Mouse (Mus musculus) heart, adult 18-20 months (tissue): Measurements from ENCODE around the gene Rnase9. TPM values are rescaled to one million over a fixed set of nuclear protein-coding genes. Genes with fewer than 3 reads are reported as not detected.
"Not testable (repeated sequence)": the region's sequence is repeated elsewhere in the genome, so short reads cannot be mapped to it uniquely, and the experiment has no call there.

ENCODE experiments used
- DNase-seq, 2 experiments: peaks; one replicate each; pipeline ENCODE4 v3.0.0; 2021 to 2022; ENCODE audit warnings: mixed read lengths in 1 of 2
- total RNA-seq, 2 experiments: library from RNA; stranded (reverse); gene quantifications; 2 replicates each; pipeline ENCODE4 v1.2.3; 2021

Gene Rnase9
- total RNA-seq, 2 experiments from 2014 or later, result not detected

DNA sequence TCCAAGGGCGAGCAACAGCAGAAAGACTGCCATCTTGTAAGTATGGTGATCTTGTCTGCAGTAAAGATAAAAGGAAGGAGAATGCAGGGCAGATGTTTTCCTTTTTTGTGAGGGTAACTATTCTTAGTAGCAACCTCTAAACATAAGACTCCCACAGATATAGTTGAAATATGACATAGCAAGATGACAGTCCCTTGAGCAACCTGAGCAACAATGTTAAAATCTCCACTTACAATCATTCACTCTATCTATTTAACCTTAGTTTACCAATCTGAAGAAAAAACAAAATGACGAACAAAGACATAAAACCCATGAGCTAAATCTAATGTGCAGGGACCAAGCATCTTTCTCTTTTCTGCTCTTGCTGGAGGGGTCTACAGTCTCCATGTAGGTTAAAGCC is 8.4 kb upstream of the Rnase9 start, which contains the start of gene Rnase11:
Gene Rnase11, minus strand, starts transcription at position 101 of the 400 bp plus-strand sequence.
- no peak for DNase-seq

DNA sequence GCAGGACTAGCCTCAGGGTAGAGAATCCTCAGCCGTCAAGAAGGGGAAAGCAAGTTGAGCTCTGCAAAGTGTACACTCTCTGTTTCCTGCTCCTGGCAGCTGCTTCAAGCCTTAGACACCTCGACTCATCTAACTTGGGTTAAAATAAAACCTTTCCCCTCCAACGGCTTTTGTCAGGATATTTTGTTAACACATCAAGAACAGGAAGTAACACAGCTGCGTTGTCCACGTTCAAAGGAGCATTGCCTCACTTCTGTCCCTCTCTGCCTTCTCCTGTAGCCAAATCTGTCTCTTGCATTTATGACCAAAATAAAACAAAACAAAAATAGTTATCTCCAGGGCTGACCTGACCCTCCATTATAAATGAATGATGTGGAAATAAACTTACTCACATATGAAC is 6.2 kb upstream of the Rnase9 start:
- DNase-seq, result no peak

DNA sequence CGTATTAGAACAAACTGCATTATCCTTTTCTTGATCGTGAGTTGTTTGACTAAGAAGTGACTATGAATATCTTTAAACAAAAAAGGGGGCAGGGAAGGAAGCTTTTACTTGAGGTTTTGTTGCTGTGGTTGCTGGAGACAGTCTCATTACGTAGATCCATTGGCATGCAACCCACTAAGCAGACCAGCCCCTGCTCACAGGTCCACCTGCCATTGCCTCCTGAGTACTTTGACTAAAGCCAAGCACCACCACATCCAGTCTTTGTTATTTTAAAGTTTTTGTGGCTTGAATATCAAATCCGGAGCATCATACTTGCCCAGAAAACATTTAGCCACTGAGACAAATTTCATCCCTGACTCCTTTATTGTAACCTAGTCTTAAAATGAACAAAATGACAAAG is 5.5 kb downstream of the Rnase9 start:
- DNase-seq, result no peak

DNA sequence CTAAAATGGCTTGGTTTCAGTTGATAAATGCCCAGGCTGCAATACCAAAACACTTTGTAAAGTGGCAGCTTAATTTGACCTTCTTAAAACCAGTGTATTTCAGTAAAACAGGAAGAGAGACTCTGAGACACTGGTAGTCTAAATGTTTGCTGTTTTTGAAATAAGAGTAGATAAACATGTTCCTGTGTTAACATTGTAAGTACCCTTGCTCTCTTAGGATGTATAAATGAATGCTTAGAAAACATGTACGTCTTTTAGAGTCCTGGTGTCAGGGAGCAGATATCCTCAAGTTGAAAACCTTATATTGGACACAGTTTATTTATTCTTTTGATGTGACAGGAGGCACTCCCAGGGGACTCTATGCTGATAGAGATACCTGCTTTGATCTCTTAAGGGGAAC is 6.5 kb downstream of the Rnase9 start:
- no peak for DNase-seq

DNA sequence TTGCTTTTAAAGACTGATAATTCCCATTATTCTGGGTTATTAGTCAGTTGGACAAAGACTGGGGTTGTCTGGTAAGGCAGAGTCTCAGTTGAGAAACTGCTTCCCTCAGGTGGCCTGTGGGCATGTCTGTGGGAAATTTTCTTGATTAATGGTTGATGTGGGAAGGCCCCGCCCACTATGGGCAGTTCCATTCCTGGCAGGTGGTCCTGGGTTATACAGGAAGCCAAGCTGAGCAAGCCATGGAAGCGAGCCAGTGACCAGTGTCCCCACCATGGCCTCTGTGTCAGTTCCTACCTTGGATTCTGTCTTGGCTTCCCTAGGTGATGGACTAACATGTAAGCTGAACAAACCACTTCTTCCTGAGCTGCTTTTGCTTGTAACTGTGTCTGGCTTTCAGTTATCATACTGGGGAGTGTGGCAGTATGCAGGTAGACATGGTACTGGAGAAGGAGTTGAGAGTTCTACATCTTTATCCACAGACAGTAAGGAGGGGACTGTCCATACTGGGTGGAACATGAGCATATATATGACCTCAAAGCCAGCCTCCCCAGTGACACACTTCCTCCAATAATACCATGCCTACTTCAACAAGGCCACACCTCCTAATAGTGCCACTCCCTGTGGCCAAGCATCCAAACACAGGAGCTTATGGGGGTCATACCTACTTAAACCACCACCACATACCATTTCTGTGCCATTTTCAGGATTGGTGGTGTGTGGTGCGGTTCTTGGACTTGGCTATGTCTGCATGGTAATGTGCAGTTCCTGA is 14.1 kb downstream of the Rnase9 start:
- no peak for DNase-seq

DNA sequence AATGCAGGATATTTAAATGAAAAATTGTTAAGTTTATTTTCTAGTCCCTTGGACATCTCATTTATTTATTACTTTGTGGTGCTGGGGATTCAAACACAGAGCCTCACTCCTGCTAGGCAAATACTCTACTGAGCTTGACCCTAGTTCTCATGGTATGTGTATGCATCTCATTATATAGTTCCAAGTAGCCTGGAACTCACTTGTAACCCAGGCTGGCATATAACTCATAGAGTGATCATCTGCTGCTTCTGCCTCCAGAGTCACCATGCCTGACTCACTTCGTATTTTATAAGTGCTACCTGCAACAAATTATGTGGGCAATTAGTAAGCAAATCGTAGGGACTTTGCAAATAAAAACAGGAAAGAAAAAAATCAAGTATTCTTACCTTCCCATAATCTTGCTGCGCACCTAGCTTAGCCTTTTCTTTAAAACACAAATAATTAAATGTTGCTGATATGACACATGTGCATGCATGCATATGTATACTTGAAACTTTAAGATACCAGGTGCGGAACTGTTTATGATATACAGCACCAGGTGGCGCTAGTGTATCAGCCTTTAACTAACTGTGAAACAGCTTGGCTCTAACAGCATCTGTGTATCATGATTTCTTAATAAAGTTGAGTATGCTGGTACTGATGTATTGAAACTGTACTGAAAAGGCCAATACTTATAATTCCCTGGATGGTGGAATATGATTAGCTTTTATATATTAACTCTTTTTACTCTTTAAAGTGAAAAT is 15.1 kb downstream of the Rnase9 start:
- peak; percentile 76 to 79 for DNase-seq

DNA sequence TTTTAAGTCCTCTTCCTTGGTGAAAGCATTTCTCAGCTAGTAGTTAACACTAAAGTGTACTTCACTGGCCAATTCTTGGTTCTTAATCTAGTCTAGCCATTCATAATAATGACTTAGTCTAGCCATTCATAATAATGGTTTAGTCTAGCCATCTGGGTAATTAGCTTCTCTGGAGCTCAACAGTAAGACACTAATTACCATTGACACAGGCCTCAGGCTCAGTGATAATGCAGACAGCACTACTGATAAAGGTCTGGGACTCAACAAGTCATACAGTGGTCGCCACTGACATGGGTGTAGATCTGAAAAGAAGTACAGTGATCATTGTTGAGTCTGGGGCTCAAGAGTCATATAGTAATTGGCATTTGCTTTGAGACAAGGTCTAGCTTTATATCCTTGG is 16.8 kb downstream of the Rnase9 start:
- no peak for DNase-seq

DNA sequence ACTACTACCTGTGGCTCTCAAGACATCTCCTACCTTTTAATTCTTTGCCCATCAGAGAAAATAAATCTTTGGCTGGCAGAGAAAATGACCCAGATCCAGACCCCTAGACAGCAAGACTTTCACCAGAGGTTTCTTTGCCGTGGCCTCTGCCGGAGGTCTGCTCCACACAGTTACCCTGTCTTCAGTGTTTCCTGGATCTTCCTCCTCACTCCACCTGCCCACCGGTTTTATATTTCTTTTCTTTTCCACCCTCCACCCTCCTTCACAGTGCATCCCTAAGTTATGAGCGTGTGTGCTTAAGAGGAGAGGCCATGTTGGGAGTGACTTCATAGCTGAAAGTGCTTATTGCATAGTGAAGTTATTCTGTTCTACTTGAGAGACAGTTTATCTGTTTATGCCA is 18.2 kb downstream of the Rnase9 start:
- no peak for DNase-seq

DNA sequence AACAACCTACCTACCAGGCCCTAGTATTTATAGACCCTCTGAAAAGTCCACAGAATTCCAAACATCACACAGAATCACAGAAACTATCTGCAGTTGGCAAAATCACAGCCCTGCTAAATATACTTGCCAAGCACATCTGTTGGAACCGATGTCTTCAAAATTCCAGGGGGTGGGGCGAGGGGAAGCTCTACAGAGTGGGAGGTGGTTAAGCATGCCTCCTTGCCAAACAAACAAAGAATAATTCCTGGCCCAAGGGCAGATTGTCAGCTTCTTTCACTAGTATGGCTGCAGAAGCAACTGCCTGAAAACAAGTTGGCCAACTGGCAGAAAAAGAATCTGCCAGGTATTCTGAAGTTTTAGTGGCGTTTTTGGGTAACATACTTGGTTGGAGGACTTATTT is 24.4 kb downstream of the Rnase9 start:
- peak; percentile 67 to 76 for DNase-seq

DNA sequence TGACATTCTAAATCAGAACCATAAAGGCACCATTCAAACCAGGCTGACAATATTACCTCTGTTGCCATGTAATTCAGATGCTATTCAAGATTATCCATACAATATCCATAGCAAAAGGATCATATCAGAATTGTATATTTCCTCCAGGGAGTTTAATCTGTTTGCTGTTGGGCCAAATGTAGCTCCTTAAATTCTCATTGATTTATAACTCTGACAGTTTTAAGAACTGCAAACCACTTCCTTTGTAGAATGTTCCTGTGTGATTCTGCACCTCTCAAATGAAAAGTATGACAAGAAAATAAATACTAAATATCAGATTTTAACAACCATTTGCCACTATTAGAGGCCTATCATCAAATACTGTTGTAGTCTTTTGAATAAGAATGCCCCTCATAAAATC is 25.9 kb downstream of the Rnase9 start:
- DNase-seq, result no peak

DNA sequence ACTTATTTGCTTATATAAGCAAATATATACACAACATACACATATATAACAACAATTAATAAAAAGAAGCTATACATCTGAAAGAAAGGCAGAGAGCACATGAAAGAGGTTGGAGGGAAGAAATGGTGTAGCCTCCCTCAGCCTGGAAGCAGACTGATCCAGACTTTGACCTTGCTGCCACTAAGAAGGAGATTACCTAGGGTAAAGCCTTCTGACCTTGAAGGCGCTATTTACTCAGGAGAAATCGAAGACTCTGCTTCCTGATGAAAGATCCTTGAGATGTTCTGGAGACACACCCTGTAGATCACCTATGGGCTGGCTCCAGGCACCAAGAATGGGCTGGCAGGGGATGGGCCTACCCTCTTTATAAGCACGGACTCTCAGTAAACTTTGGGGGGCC is 26.9 kb downstream of the Rnase9 start:
- DNase-seq, result not testable (repeated sequence)

DNA sequence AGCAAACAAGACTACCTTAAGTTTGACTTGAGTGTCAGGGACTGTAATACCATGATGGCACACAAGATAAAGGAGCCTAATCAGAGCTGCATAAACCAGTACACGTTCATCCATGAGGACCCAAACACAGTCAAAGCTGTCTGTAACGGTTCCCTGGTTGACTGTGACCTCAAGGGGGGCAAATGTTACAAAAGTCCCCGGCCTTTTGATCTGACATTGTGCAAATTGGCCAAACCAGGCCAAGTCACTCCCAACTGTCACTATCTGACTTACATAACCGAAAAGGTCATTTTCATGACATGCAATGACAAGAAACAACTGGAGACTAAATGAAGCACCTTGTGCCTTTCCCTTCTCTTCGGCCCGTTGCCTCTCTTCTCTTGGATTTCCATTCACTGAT is 32.1 kb downstream of the Rnase9 start:
- DNase-seq, result no peak

DNA sequence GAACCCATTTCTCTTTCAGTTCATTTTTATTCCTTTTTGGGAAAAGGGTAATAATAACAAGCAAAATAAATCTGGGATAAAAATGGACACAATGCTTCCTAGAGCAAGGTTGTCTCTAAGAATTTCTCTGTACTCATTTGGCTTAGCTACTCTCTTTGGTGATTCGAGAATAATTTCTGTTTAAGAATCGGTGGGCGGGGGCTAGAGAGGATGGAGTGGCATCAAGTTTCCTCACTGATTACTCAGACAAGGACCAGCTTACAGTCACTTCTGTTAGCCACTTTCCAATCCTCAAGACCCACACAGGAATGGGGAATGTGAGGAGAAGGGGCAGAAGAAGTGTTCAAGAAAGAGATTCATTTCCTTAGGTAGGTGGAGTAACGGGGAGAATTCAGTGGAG is 32.9 kb downstream of the Rnase9 start:
- DNase-seq, result no peak

DNA sequence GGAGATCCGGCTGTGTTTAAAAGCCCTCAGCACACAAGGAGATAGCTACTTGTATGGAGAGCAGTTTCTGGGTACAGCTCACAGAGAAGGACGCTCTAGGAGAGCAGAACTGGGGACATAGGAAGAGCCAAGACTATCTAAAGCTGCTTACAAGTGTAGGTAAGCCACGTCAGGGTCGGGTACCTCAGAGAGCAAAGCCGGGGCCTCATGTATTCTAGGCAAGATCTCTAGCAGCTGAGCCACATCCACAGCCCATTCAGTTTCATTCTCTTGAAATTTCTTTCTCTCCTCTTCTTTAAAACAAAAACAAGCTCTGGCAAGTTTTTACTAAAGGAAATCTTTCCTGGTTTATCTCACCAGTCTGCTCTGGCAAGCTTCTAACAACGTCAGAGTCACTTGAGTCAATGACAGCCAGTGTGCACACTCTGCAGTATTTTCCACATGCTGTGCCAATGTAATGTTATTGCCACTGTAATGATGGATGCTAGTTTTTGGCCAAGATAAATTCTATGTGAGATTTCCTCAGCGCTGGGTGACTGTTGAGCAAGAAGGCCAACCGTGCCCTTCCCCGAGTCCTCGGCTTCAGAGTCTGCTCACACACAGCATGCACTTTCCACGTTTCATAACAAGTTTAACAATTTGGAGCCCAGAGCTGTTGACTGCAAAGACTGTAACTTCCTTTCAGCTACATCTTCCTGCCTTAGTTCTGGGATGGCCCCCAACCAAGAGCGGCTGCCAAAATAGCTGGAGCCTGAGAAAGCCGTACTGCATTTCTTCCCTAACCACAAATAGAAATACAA is 33.6 kb downstream of the Rnase9 start:
- DNase-seq, result peak; percentile 86 to 87

DNA sequence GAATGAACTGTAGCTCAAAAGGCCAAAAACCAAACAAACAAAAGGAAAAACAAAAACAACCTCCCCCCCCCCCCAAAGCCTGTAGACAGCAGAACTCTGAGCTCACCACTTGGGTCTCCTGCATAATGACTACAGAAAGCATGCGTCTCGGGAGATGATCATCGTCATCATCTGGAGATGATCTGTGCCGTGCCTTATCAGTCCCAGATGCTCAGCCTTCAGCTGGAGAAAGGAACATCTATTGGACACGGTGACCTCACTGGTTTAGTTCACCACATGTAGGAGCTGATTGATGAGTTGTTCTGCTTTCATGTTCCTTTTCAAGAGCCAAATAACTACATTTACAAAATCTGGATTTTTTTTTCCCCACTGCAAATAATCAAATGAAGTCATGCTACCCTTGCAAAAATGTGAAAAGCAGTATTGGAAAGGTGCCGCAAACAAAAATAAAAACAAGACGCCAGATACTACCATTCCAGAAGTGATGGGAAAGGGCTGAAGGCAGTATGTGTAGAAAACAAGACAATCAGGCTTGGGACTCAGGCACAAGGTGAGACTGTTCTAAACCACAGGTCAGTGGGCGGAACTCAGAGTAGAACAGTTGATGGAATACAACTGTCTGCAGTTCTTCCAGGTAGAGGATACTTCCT is 34.4 kb downstream of the Rnase9 start, which contains the start of gene Rnase10:
Gene Rnase10, plus strand, starts transcription at position 600 of the 650 bp plus-strand sequence.
- no peak for DNase-seq

DNA sequence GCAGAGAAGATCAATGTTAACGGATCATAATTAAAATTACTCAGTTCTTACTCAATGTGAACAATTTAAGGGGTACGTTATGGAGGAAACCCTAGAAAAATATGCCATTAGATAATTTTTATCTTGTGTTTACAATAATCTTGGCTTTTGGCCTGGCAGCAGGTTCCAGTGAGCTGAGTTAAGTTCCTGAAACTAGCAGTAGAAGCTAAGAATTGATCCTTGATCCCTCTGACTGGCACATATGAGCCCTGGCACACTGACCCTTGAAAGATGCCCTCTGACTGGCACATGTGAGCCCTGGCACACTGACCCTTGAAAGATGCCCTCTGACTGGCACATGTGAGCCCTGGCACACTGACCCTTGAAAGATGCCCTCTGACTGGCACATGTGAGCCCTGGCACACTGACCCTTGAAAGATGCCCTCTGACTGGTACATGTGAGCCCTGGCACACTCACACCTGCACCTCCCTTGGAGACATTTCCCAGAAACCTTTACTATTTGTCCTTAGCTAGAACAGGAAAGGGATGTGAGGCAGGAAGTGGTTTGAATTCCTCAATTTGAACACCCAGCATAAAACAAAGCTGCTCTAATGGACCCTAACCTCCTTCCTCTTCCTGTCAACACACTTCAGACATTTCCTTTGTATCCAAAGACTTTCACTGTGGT is 43.5 kb downstream of the Rnase9 start:
- DNase-seq, result peak in 1 of 2 experiments; percentile 73

DNA sequence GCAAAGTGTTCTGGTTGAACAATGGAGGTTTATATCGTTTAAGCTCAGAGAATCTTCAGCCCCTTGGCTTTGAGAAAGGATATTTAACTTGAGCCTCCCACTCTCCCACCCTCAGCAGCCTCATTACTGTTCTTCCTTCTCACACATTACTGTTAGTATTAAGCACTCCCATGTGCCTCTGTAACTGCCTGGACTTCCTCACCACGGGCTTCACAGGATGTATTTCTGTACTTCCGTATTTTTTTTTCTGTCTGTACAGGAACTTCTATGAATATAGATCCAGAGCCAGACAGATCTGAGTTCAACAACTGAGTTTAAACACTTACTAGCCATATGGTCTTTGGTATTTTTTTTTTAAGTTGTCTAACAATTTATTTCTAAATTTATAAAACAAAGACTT is 44.6 kb downstream of the Rnase9 start:
- DNase-seq, result peak in 1 of 2 experiments; percentile 55

DNA sequence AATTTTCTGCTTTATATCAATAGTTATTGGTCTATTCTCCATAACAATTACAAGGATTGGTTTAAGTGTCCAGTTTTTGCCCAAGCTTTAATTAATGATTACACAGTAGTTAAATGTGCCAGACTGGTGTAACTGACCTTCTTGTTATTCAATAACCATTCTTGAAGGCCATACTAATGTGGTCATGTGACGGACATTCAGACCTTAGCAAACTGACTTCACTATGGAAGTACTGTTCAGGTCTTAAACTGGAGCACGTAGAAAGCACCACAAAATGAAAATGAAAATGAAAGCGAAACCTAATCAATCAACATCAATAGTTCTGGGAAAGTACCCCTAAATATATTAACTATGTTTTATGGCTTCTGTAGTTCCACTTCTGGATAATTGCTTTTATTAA is 50.6 kb downstream of the Rnase9 start:
- no peak for DNase-seq
